Mouse (Mus musculus) bone marrow macrophage, adult 2 months (primary cell): ENCODE data around the gene Gpr137. TPM values are rescaled to one million over a fixed set of nuclear protein-coding genes. Genes with fewer than 3 reads are reported as not detected.

ENCODE experiments used
- H3K27ac ChIP-seq: 2 replicates; pipeline ENCODE4 v1.5.1; 2012; ENCODE audit warnings: low read depth, low read length; ENCODE audit not compliant: insufficient read depth
- H3K4me1 ChIP-seq: 2 replicates; pipeline ENCODE4 v1.6.1; 2012; ENCODE audit warnings: low read length; ENCODE audit not compliant: control insufficient read depth, insufficient read depth
- H3K4me3 ChIP-seq: 2 replicates; pipeline ENCODE4 v1.5.1; 2012; ENCODE audit warnings: mild to moderate bottlenecking, low read length, moderate library complexity; ENCODE audit not compliant: insufficient read depth
- CTCF ChIP-seq: IDR thresholded peaks from 2 replicates; pipeline ENCODE4 v1.5.1; 2012; ENCODE audit warnings: low read depth, mild to moderate bottlenecking, low read length, moderate library complexity
- POLR2A ChIP-seq: IDR thresholded peaks from 2 replicates; pipeline ENCODE4 v1.6.1; 2012; ENCODE audit warnings: mild to moderate bottlenecking, low read depth, low read length, borderline replicate concordance
- polyA plus RNA-seq: library from polyadenylated mRNA; stranded (reverse); fragments of >200 nt; gene quantifications from 2 replicates; pipeline ENCODE4 v1.2.4, GENCODE M21; 2012; ENCODE audit not compliant: missing spikeins, insufficient read depth, insufficient read length

Gpr137 gene
- polyA plus RNA-seq, 1 experiment = 31.6 TPM

GRCm38 (mm10) chr19:6972247-6972917 lies 30.1 kb upstream of the Gpr137 start:
- Histone ChIP-seq H3K27ac (no peak overlapping the region), H3K4me3 (no peak overlapping the region), H3K4me1 (peaks cover 24% of the 10 kb centered on the region)
- TF ChIP-seq POLR2A (no peak), CTCF (no peak)

GRCm38 (mm10) chr19:6971644-6972043 lies 29.4 kb upstream of the Gpr137 start:
- no peak overlapping the region for H3K27ac ChIP-seq
- peaks cover 22% of the 10 kb centered on the region for H3K4me1 ChIP-seq
- H3K4me3 ChIP-seq = no peak overlapping the region
- no peak for TF ChIP-seq CTCF
- TF ChIP-seq POLR2A = no peak

- no peak for TF ChIP-seq CTCF
- no peak for TF ChIP-seq POLR2A
- Histone ChIP-seq H3K4me1 (peaks cover 22% of the 10 kb centered on the region), H3K4me3 (no peak overlapping the region), H3K27ac (no peak overlapping the region)
Observed at GRCm38 (mm10) chr19:6970460-6971085, 28.3 kb upstream of the Gpr137 start.

- peak overlapping the region; percentile 76 for H3K4me3 ChIP-seq
- peaks cover 22% of the 10 kb centered on the region for H3K4me1 ChIP-seq
- no peak overlapping the region for H3K27ac ChIP-seq
- TF ChIP-seq CTCF (peak; percentile 63), POLR2A (no peak)
Observed at GRCm38 (mm10) chr19:6969665-6970381, 27.5 kb upstream of the Gpr137 start.

- Histone ChIP-seq H3K27ac (no peak overlapping the region), H3K4me1 (peaks cover 22% of the 10 kb centered on the region), H3K4me3 (peak overlapping the region; percentile 76)
- TF ChIP-seq CTCF = no peak
- no peak for TF ChIP-seq POLR2A
Observed at GRCm38 (mm10) chr19:6969291-6969664, 27.0 kb upstream of the Gpr137 start.

- Histone ChIP-seq H3K27ac (peak overlapping the region; percentile 22; the same call in 1 of the 2 replicates), H3K4me1 (peaks cover 18% of the 10 kb centered on the region), H3K4me3 (peak overlapping the region; percentile 76)
- TF ChIP-seq CTCF = no peak
- no peak for TF ChIP-seq POLR2A
Observed at GRCm38 (mm10) chr19:6968491-6969271, 26.4 kb upstream of the Gpr137 start.

GRCm38 (mm10) chr19:6956461-6956860 lies 14.2 kb upstream of the Gpr137 start:
- TF ChIP-seq CTCF (no peak), POLR2A (no peak)
- Histone ChIP-seq H3K27ac (no peak overlapping the region), H3K4me1 (peaks cover 7% of the 10 kb centered on the region), H3K4me3 (no peak overlapping the region)

- H3K4me1 ChIP-seq = peaks cover 7% of the 10 kb centered on the region
Observed at GRCm38 (mm10) chr19:6955424-6955823, 13.1 kb upstream of the Gpr137 start.

GRCm38 (mm10) chr19:6954046-6954445 lies 11.8 kb upstream of the Gpr137 start:
- Histone ChIP-seq H3K4me1 (peaks cover 14% of the 10 kb centered on the region), H3K4me3 (no peak overlapping the region), H3K27ac (no peak overlapping the region)
- TF ChIP-seq POLR2A (no peak), CTCF (no peak)

More at GRCm38 (mm10) chr19:6955424-6955823, 13.1 kb upstream of the Gpr137 start:
- H3K27ac ChIP-seq = no peak overlapping the region
- no peak for TF ChIP-seq CTCF
- no peak for TF ChIP-seq POLR2A
- no peak overlapping the region for H3K4me3 ChIP-seq
